ENCODE assay signal across 27 mouse cellular contexts in the genomic region with DNA sequence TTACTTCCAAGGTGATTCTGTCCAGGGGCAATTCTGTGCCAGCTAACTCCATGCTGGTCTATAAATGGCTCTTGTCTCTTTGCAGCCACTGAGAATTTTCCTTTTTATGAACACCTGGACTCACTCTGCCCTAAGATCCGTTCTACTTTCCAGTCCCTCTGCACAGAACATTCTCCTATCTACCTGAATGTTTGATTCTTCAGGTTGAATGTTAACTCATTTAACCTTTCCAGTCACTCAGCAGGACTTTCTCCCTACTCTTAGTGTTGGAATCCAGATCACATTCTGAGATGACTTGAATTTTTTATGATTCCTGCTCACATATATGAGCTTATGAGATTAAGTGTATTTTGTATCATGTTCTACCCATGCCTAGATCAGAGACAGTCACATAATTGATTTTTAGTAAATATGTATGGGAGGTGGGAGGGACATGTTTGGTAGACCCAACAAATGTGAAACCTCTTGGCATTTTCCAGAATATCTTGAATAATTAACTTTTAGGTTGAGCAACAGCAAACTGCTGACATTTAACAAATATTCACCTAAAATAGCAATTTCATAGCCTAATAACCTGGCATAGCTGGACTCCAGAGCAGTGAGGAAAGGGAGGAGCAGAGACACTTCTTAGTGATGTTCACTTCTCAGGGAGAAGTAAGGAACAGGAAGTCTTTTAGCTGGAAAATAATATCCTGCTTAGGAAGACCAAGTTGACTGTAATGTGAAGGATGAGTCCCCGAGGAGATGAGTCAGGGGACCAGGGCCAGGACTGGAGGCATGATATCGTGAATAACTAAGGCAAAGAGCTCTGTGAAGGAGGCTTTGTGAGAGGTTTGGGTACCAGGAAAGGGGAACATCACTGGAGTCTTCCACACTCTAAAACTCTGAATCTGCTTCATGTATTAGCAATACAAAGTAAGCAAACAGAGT. TPM values are rescaled to one million over a fixed set of nuclear protein-coding genes. Genes with fewer than 3 reads are reported as not detected.
DNase-seq lines count a peak whose midpoint lies in the region; ATAC-seq lines count a peak whose summit lies in the region.
"Had no signal": no experiment of that assay in that cellular context is flagged by ENCODE, and none has a peak within 500 bp of the region (broad histone marks: within the 10 kb centered on the region; RNA-seq: fewer than 3 reads in every experiment).

No protein-coding gene starts in this region.

- H3K4me1 ChIP-seq in heart, embryonic 12.5 days (replicated peaks): no peaks in the 10 kb centered on the region
- H3K4me1 ChIP-seq: embryonic facial prominence, embryonic 15.5 days; forebrain, embryonic 10.5 days; neural tube, embryonic 13.5 days had no signal

- ATAC-seq in heart, embryonic 12.5 days (ENCODE audit: insufficient number of reproducible peaks, low FRiP score): no peak
- ATAC-seq: forebrain, postnatal 0 days; hindbrain, postnatal 0 days; intestine, postnatal 0 days; Patski had no signal

- H3K4me3 ChIP-seq in heart, embryonic 12.5 days: no peak overlapping the region
- H3K4me3 ChIP-seq: embryonic facial prominence, embryonic 15.5 days; forebrain, embryonic 10.5 days; heart, adult 2 months; megakaryocyte, embryonic 14.5 days; neural tube, embryonic 13.5 days had no signal

- no peaks in the 10 kb centered on the region for H3K9me3 ChIP-seq in heart, embryonic 12.5 days (replicated peaks)
- H3K9me3 ChIP-seq: embryonic facial prominence, embryonic 15.5 days; forebrain, embryonic 10.5 days; megakaryocyte, embryonic 14.5 days; neural tube, embryonic 13.5 days had no signal

- H3K4me2 ChIP-seq in heart, embryonic 12.5 days: no peak overlapping the region
- H3K4me2 ChIP-seq: embryonic facial prominence, embryonic 15.5 days; neural tube, embryonic 13.5 days had no signal

- 38% methylated on average over 3 of the region's 3 CpGs for WGBS in heart, embryonic 12.5 days

- H3K36me3 ChIP-seq in heart, embryonic 12.5 days: no peaks in the 10 kb centered on the region
- H3K36me3 ChIP-seq: embryonic facial prominence, embryonic 15.5 days; forebrain, embryonic 10.5 days; neural tube, embryonic 13.5 days had no signal

- DNase-seq in heart, adult 11 months: peak; percentile 79
- DNase-seq in 3T3-L1 (ENCODE audit: low read depth, low spot score) (peak; percentile 94), adipocyte (ENCODE audit: low spot score) (peak; percentile 32)
- DNase-seq in kidney, postnatal 10 days: peak; percentile 15
- no peak for DNase-seq in cerebellum, postnatal 4 days (ENCODE audit: low spot score in 2 of 2)
- no peak for DNase-seq in cerebellum, postnatal 10 days
- DNase-seq: cerebellum, adult 11 months; cerebellum, postnatal 25 days; forebrain, postnatal 0 days; heart, adult 2 months; lung, adult 18-20 months; lung, postnatal 14 days; midbrain, embryonic 14.5 days; spleen, adult 18-20 months; thymus, postnatal 4 days had no signal

- no peak overlapping the region for H3K27ac ChIP-seq in heart, embryonic 12.5 days (ENCODE audit: poor library complexity, severe bottlenecking)
- H3K27ac ChIP-seq: embryonic facial prominence, embryonic 15.5 days; forebrain, embryonic 10.5 days; heart, adult 2 months; hindbrain, postnatal 0 days; neural tube, embryonic 13.5 days had no signal

- no peak overlapping the region for H3K9ac ChIP-seq in heart, embryonic 12.5 days
- H3K9ac ChIP-seq: embryonic facial prominence, embryonic 15.5 days; forebrain, postnatal 0 days; neural tube, embryonic 13.5 days had no signal

- peaks cover 27% of the 10 kb centered on the region for H3K27me3 ChIP-seq in heart, embryonic 12.5 days (replicated peaks)

RNA-seq across cellular contexts. Expression of a gene that starts 17.5 kb away (rescaled TPM):
- not detected in 2 replicates for polyA plus RNA-seq in heart, embryonic 12.5 days (2016; fragmentation: Nextera tagmentation; extraction: Ambion mirVana)
- polyA plus RNA-seq: brain, embryonic 14.5 days; C2C12; heart, adult 2 months; heart, embryonic 16.5 days; hindbrain, postnatal 0 days; limb, embryonic 14.5 days; midbrain, embryonic 14.5 days; neural tube, embryonic 13.5 days had no signal

RNA-seq across cellular contexts. Expression of a gene that starts 18.3 kb away (rescaled TPM):
- 39.9 and 41.2 TPM in 2 replicates for polyA plus RNA-seq in heart, embryonic 12.5 days (2016; fragmentation: Nextera tagmentation; extraction: Ambion mirVana)

RNA-seq across cellular contexts. Expression of a gene that starts 28.5 kb away (rescaled TPM):
- polyA plus RNA-seq in heart, embryonic 12.5 days (2016; fragmentation: Nextera tagmentation; extraction: Ambion mirVana): 36.5 TPM in 2 replicates

RNA-seq across cellular contexts. Expression of a gene that starts 44.2 kb away (rescaled TPM):
- 0.12 and 0.24 TPM in 2 replicates for polyA plus RNA-seq in heart, embryonic 12.5 days (2016; fragmentation: Nextera tagmentation; extraction: Ambion mirVana)
- polyA plus RNA-seq: brain, embryonic 14.5 days; midbrain, embryonic 14.5 days; neural tube, embryonic 13.5 days had no signal

Comparison
In these comparisons a context has a peak if more than half of its experiments do, and no peak if none do; other contexts are left out.
1. DNase-seq: peak in heart, adult 11 months (single experiment), 3T3-L1 (single experiment), adipocyte (single experiment) and kidney, postnatal 10 days (single experiment); none in cerebellum, postnatal 4 days (0 of 2) and cerebellum, postnatal 10 days (0 of 2).